Mouse (Mus musculus): ENCODE measurements at regions not wholly inside any gene's neighbourhood (a gene's known extent, or its start where the extent isn't known, plus 50 kb on each side); places are given as distances from the start of the nearest gene placed in this dataset.

DNA sequence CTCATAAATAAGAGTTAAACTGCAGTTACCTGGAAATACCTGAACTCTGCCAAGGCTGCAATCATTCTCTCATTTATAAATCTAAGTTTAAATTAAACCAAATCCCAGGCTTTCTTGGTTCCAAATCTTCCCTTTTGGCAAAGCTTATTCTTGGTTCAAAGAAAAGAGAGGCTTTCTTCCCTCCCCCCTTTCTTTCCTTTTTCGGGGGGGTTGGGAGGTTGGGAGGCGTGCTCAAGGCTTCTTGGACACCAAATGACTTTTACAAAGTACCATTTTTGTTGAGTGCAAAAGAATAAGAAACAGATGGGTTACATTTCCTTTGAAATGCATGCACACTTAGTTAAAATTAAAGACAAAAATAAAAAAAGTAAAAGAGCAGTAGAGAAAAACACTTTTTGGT lies 105.4 kb upstream of the Mroh9 start:
- DNase-seq (ENCODE audit: low spot score in 2 of 2): no peak
- intact Hi-C loops (cut with DNase I): no loop called here

DNA sequence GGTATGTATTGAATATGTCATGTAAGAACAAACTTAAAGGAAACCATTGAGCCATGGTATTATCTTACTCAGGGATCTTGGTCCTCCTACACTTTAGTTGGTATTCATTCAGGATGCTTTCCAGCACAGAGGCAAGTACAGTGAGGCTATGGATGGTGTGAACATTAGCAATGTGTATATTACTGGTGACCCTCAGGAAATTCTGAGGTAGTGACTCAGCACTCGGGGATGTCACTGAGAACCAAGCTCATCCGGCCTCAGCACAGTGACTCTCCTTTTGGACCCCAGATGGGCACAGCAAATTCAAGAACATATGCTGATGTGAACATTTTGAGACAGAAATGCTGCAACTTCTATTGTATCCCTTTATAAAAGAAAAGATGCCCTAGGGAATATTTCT lies 96.4 kb upstream of the Mroh9 start:
- DNase-seq (ENCODE audit: low spot score in 2 of 2): no peak
- intact Hi-C loops (cut with DNase I): no loop called here

GRCm38 (mm10) chr1:163177011-163177410 lies 91.5 kb upstream of the Mroh9 start:
- no peak for DNase-seq (ENCODE audit: low spot score in 2 of 2)
- intact Hi-C loops (cut with DNase I): no loop called here

GRCm38 (mm10) chr1:163167051-163167450 lies 81.6 kb upstream of the Mroh9 start:
- intact Hi-C loops (cut with DNase I): no loop called here
- no peak for DNase-seq (ENCODE audit: low spot score in 2 of 2)

DNA sequence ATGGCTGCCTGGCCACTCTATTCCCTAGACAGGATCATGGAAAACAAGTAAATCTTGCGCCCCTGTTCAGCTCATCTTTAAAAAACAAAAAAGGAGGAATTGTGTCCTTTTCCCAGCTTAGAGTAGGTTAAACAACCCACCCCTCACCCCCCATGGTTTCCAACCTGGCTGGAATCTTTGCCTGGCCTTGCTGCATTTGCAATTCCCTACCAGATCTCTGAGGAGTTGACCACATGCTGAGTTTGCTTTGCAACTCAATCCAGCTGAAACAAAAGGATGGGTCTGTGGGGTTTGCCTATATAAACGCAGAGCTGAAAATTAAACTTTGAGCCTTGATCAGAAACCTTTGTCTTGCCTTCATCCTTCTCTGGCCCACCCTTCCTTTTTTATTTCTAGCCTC lies 78.2 kb upstream of the Mroh9 start:
- intact Hi-C loops (cut with DNase I): no loop called here
- no peak for DNase-seq (ENCODE audit: low spot score in 2 of 2)

DNA sequence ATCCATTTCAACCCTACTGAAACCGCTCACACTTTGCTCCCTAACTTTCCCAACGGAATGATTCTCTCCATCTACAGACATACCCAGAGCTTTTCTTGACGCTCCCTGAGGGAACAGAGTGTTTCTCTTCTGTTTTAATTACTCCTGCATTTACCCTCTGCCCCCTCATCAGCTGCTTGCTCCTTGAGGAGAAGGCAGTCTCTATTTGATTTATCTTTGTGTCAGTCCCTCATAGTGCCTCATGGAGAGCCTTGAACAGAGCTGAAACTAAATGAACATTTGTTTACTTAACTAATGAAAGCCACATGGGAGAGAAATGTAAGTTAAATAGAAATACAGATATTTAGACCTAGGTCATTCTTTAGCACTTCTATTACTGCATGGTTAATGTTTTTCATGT lies 74.4 kb upstream of the Mroh9 start:
- intact Hi-C loops (cut with DNase I): loop anchor here (10.0 kb wide), 2 partner anchors 155 to 245 kb away; partner anchors contain the start of genes Gorab and Prrx1
- no peak for DNase-seq (ENCODE audit: low spot score in 2 of 2)

- DNase-seq (ENCODE audit: low spot score in 2 of 2): no peak
- intact Hi-C loops (cut with DNase I): loop anchor here (10.0 kb wide), 2 partner anchors 156 to 246 kb away; partner anchors contain the start of genes Gorab and Prrx1
These were observed 73.0 kb upstream of the Mroh9 start for GRCm38 (mm10) chr1:163158491-163158890.

DNA sequence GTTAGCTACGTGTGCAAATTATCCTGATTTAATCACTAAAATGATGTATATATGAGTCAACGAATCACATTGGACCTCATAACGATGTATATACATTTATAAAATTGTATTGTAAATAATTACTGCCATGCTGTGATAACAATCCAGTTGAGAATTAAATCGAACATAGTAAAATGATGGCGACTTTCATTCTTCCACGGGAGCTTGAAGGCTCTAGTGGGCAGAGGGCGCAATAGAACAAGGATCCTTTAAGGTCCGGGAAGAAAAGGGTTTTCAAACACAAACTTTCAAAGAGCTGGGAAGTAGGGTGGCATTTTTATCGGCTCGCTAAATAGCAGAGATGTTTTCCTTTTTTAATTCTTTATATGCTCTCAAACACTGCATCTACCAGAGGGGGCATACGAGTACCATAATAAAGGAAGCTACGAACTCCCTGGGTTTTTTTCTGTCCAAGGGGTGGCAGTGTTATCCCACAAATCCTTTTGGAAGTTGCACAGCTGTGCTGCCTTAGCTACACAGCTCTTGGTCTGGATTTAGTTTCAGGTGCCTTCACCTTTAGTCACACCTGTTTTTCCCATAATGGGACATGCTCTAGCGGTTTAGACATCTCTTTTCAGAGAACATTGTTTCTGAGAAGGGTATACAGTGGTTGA lies 64.9 kb upstream of the Mroh9 start:
- intact Hi-C loops (cut with DNase I): loop anchor here (1.0 to 10.0 kb wide), 3 partner anchors 164 to 760 kb away; partner anchors contain the start of genes Gorab and Prrx1
- DNase-seq (ENCODE audit: low spot score in 2 of 2): peak; percentile 49 to 72

DNA sequence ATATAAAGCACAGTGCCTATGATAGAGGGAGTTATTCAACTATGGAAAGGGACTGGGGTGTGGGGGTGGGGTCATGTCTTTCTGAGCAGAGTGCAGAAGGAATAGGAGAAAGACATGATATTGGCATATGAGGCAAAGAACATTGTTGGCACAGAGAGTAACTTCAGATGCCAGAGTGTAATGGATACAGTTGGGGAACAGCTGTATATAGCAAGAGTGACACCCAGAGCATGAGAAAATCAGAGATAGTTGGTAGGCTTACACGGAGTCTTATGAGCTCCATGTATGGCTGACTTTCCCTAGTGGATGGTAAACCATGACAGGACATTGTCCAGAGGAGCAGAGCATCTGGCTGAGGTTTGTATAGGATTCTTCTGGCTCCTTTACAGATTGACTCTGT lies 61.2 kb upstream of the Mroh9 start:
- DNase-seq (ENCODE audit: low spot score in 2 of 2): no peak
- intact Hi-C loops (cut with DNase I): no loop called here

DNA sequence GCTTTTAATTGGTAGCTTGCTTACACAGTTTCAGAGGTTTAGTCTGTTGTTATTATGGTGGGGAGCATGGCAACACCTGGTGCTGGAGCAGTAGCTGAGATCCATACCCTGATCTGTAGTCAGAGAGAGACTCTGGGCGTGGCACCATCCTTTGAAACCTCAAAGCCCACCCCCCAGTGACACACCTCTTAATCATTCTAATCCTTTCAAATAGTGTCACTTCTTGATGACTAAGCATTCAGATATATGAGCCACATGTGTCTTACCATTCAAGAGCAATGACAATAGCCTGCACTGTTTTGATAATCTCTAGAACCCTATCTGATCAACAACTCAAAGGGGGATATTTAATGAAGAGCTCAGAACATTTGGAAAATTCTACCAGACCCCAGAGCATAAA lies 57.6 kb upstream of the Mroh9 start:
- intact Hi-C loops (cut with DNase I): no loop called here
- DNase-seq (ENCODE audit: low spot score in 2 of 2): no peak

DNA sequence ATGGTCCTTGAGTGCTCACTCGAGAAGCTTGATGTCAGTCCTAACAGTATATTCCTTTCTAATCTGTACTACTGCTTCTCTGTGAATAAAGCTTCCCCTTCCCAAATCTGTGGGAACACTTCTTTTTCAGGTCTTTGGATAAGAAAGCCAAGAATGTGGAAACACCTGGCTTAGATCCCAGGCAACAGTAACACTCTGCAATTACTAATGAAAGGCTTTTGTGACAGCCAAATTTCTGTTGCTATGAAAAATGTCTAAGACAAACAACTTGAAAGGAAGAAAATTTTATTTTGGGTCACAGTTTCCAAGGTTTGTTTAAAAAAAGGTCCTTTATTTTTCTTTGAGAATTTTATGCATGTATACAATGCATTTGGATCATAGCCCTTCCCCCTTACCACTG lies 56.0 kb upstream of the Mroh9 start:
- intact Hi-C loops (cut with DNase I): no loop called here
- DNase-seq (ENCODE audit: low spot score in 2 of 2): no peak

GRCm38 (mm10) chr1:163138179-163138578 lies 52.7 kb upstream of the Mroh9 start:
- intact Hi-C loops (cut with DNase I): no loop called here
- DNase-seq (ENCODE audit: low spot score in 2 of 2): no peak
